Mouse (Mus musculus) kidney, postnatal 0 days (tissue): ENCODE data around the gene Gngt2. TPM values are rescaled to one million over a fixed set of nuclear protein-coding genes. Genes with fewer than 3 reads are reported as not detected.

Experiments
- ATAC-seq: fragments of 200-750 bp; cut with Nextera tagmentation; replicated peaks from 2 replicates; pipeline ENCODE4 v1.8.0; 2017; ENCODE audit warnings: low read depth, moderate number of reproducible peaks, moderate TSS enrichment, moderate library complexity; ENCODE audit not compliant: low FRiP score
- DNase-seq: peaks from one replicate; pipeline ENCODE4 v3.0.0-alpha.2; 2016; ENCODE audit warnings: low spot score
- H3K27ac ChIP-seq: fragments of 300-500 bp; sonication (generic); 2 replicates; pipeline ENCODE4 v1.5.1; 2014; ENCODE audit warnings: mild to moderate bottlenecking
- H3K27me3 ChIP-seq: fragments of 300-500 bp; sonication (generic); 2 replicates; pipeline ENCODE4 v1.6.1; 2014; ENCODE audit warnings: low read length, mixed read lengths; ENCODE audit not compliant: insufficient read depth
- H3K36me3 ChIP-seq: fragments of 300-500 bp; sonication (generic); 2 replicates; pipeline ENCODE4 v1.6.1; 2014; ENCODE audit warnings: low read length, mixed read lengths; ENCODE audit not compliant: insufficient read depth
- H3K4me1 ChIP-seq: fragments of 300-500 bp; sonication (generic); replicated peaks from 2 replicates; pipeline ENCODE4 v1.6.1; 2014; ENCODE audit warnings: antibody characterized with exemption, low read length, mixed read lengths; ENCODE audit not compliant: insufficient read depth
- H3K4me2 ChIP-seq: fragments of 300-500 bp; sonication (generic); 2 replicates; pipeline ENCODE4 v1.6.1; 2014; ENCODE audit warnings: mild to moderate bottlenecking, low read length, moderate library complexity, mixed read lengths
- H3K4me3 ChIP-seq: fragments of 300-500 bp; sonication (generic); replicated peaks from 2 replicates; pipeline ENCODE4 v1.5.1; 2014; ENCODE audit warnings: low read depth, low read length
- H3K9ac ChIP-seq: fragments of 300-500 bp; sonication (generic); 2 replicates; pipeline ENCODE4 v1.6.1; 2014; ENCODE audit warnings: low read depth, low read length
- H3K9me3 ChIP-seq: fragments of 300-500 bp; sonication (generic); replicated peaks from 2 replicates; pipeline ENCODE4 v1.6.1; 2016; ENCODE audit warnings: low read length, inconsistent platforms, mixed read lengths
- CTCF ChIP-seq: IDR thresholded peaks from 2 replicates; pipeline ENCODE4 v1.5.1; 2016; ENCODE audit warnings: antibody characterized with exemption, low read depth, mild to moderate bottlenecking, moderate library complexity
- WGBS: fragments of 180-500 bp; shearing (Covaris S2); extraction: QIAGEN DNeasy Blood & Tissue Kit; methylation state at CpG from one replicate; pipeline ENCODE4 v1.1.7; 2014; 5-methylcytosine and 5-hydroxymethylcytosine counted together
- polyA plus RNA-seq: library from polyadenylated mRNA; unstranded; fragments of >200 nt; fragmentation: Nextera tagmentation; extraction: Ambion mirVana; gene quantifications from 2 replicates; pipeline ENCODE4 v1.2.1, GENCODE M21; 2015

Gene Gngt2
- polyA plus RNA-seq, 1 experiment from 2014 or later, result 32.6 TPM

DNA sequence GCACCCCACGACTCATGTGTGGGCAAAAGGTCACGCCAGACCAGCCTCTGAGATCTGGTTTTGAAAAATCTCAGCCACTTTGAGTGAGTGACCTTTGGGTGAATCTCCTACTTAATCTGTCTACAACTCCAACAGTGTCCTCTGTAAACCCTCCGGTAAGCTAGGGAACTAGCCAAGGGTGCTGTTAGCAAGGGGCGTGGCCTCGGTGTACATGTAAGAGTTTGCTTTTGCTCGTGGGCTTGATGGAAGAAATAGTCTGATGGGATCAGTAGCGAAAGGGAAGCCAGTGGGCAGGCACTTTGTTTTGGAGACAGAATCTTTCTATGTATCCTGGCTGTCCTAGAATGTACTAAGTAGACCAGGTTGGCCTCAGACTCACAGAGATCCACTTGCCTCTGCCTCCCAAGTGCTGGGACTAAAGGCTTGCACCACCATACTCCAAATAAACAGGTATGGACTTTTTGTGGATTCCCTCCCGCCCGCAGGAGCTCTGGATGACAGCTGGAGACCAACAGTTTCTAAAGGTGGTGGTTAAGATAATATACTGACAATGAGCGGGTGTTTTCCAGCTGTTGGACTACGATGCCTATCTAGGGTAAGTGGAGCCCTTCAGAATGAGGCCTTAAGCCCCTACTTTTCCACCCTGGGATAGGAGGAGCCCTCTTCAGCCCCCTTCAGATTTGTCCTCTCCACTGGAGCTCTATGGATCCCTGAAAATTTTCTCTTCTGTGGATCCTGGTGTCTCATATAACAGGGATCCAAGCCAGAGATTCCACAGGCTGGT is 8.6 kb upstream of the Gngt2 start:
- WGBS, result 68% methylated on average over 11 of the region's 11 CpGs
- no peak for ATAC-seq
- H3K9ac ChIP-seq, result no peak overlapping the region
- no peak overlapping the region for H3K4me3 ChIP-seq
- peaks cover 18% of the 10 kb centered on the region for H3K4me1 ChIP-seq
- no peaks in the 10 kb centered on the region for H3K36me3 ChIP-seq
- no peak for DNase-seq
- no peak overlapping the region for H3K4me2 ChIP-seq
- H3K9me3 ChIP-seq, result no peaks in the 10 kb centered on the region
- H3K27me3 ChIP-seq, result peaks cover 47% of the 10 kb centered on the region
- TF ChIP-seq CTCF, result no peak
- H3K27ac ChIP-seq, result no peak overlapping the region

DNA sequence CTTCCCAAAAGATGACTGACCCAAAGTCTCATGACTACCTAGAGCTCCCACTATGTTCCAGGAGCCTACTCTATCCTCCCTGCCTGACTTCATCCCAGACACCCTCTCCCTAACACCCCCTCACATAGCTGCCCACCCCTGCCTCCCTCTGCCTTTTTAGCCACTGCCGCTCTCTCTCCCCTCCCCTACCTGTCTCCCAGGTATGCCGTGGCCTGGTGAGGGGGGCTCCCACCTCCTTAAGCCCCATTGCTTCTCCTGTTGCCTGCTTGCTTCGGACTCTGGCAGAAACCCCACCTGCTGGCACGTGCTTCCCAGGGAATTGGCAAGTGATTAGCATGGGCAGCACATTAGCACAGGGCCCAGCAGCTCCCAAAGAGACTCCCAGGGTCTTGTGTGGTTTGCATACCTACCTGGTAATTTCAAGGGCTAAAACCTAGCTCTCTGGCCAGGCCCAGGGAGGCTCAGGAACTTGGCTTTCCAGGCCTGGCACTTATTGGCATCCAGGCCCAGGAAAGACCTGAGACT is 7.4 kb upstream of the Gngt2 start:
- no peak overlapping the region for H3K27ac ChIP-seq
- no peak overlapping the region for H3K9ac ChIP-seq
- WGBS, result 33% methylated on average over 4 of the region's 4 CpGs
- DNase-seq, result no peak
- no peaks in the 10 kb centered on the region for H3K9me3 ChIP-seq
- H3K4me1 ChIP-seq, result peaks cover 24% of the 10 kb centered on the region
- no peak for ATAC-seq
- H3K4me3 ChIP-seq, result 0 out of 2 replicates have a peak overlapping the region, but pooled peaks have one; percentile 32
- H3K36me3 ChIP-seq, result no peaks in the 10 kb centered on the region
- H3K4me2 ChIP-seq, result no peak overlapping the region
- TF ChIP-seq CTCF, result no peak
- peaks cover 54% of the 10 kb centered on the region for H3K27me3 ChIP-seq

DNA sequence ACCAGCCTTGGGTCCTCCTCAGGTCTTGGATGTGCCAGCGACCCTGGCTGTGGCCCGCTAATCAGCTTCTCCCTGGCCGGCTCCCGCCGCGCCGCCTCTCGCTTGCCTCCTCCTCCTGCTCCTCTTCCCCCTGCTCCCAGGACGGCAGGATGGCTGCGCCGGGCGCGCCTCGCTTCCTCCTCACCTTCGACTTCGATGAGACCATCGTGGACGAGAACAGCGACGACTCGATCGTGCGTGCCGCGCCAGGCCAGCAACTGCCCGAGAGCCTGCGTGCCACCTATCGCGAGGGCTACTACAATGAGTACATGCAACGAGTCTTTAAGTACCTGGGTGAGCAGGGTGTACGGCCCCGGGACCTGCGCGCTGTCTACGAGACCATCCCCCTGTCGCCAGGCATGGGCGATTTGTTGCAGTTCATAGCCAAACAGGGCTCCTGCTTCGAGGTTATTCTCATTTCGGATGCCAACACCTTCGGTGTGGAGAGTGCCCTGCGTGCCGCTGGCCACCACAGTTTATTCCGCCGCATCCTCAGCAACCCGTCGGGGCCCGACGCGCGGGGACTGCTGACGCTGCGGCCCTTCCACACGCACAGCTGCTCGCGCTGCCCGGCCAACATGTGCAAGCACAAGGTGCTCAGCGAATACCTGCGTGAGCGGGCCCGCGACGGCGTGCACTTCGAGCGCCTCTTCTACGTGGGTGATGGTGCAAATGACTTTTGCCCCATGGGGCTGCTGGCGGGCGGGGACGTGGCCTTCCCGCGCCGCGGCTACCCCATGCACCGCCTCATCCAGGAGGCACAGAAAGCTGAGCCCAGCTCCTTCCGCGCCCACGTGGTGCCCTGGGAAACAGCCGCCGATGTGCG is 6.4 kb upstream of the Gngt2 start:
- 4% methylated on average over 78 of the region's 80 CpGs for WGBS
- Histone ChIP-seq H3K36me3 (no peaks in the 10 kb centered on the region), H3K4me3 (peak overlapping the region; percentile 32), H3K4me2 (peak overlapping the region; percentile 55), H3K9me3 (no peaks in the 10 kb centered on the region), H3K27ac (no peak overlapping the region), H3K9ac (no peak overlapping the region), H3K27me3 (peaks cover 59% of the 10 kb centered on the region), H3K4me1 (peaks cover 28% of the 10 kb centered on the region)
- ATAC-seq (no peak), DNase-seq (no peak)
- no peak for TF ChIP-seq CTCF

DNA sequence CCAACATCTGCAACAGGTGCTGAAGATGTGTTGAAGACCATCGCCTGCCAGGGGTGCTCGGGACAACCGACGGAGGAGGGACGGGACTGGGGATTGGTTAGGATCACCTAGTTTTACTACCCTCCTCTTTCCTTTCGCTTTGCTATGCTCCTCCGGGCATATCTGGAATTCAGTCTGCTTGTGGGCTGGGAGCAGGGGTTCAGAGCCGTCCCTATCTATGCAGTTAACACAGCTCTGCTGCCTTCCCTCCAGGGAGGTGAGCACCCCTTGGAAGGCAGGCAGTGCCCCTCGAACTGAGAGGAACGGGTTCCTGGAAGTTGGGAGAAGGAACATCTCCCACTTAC is 5.8 kb upstream of the Gngt2 start:
- DNase-seq (no peak), ATAC-seq (no peak)
- H3K27ac ChIP-seq, result no peak overlapping the region
- peak overlapping the region; percentile 55 for H3K4me2 ChIP-seq
- peaks cover 59% of the 10 kb centered on the region for H3K27me3 ChIP-seq
- TF ChIP-seq CTCF, result no peak
- 5% methylated on average over 10 of the region's 10 CpGs for WGBS
- no peak overlapping the region for H3K9ac ChIP-seq
- H3K4me1 ChIP-seq, result peaks cover 34% of the 10 kb centered on the region
- H3K36me3 ChIP-seq, result no peaks in the 10 kb centered on the region
- peak overlapping the region; percentile 32 for H3K4me3 ChIP-seq
- H3K9me3 ChIP-seq, result no peaks in the 10 kb centered on the region

DNA sequence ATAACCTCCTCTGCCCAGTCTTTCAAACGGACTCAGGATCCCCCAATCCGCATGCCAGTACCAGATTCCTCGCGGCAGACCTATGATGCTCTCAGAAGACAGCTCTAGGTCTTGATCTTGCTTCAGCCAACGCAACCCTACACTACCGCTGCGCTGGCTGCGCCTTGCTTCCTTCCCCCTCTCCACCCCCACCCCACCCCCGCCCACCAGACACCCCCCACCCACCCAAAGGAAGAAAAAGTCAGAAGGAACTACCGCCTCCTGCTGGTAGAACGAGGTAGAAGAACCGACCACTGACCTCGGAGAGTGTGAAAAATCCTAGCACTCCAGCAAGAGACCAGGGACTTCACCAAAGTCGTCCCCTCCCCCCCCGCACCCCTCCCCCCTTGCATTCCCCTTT is 5.4 kb upstream of the Gngt2 start:
- H3K9me3 ChIP-seq, result no peaks in the 10 kb centered on the region
- H3K27me3 ChIP-seq, result peaks cover 57% of the 10 kb centered on the region
- no peaks in the 10 kb centered on the region for H3K36me3 ChIP-seq
- no peak; the same call in 1 of the 2 replicates for TF ChIP-seq CTCF
- H3K4me1 ChIP-seq, result peaks cover 36% of the 10 kb centered on the region
- peak overlapping the region; percentile 55 for H3K4me2 ChIP-seq
- no peak overlapping the region for H3K27ac ChIP-seq
- WGBS, result 10% methylated on average over 15 of the region's 15 CpGs
- H3K9ac ChIP-seq, result no peak overlapping the region
- DNase-seq, result no peak
- H3K4me3 ChIP-seq, result peak overlapping the region; percentile 32; the same call in 1 of the 2 replicates
- no peak for ATAC-seq
